Mouse (Mus musculus) thymus, postnatal 4 days (tissue): ENCODE results near the gene Slf2.
A peak's percentile ranks its signal among the peaks of the same experiment; 100 is the strongest.

Source experiments
- DNase-seq: peaks from one replicate; pipeline ENCODE4 v3.0.0; 2021

The Slf2 gene

DNA sequence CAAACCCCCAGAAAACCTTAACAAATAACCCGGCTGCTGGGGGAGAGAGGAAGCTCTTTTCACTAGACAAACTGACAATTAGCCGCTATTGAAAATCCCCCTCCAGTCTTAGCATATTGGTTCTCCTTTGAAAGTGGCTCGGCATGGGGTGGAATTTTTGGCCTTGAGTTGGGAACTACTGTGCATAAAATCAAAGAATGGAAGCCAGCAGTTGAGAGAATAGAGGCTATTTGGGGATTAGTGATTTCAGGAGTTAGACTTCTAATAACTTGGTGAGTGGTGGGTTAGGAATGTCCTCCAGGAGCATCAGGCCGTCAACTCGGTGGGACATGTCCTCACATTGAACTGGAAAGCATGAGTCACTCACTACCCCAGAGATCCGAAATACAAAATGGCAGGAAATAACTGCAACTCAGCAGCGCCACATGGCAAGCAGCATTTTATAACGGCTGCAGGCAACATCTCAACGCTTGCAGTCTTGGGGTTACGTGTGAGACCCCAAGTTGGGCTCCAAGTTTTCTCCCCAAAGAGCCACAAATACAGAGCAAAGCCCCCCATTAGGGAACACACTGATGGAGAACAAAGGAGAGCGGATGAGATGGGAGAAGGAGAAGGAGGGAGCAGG lies 22.0 kb upstream of the Slf2 start:
- DNase-seq, result no peak

DNA sequence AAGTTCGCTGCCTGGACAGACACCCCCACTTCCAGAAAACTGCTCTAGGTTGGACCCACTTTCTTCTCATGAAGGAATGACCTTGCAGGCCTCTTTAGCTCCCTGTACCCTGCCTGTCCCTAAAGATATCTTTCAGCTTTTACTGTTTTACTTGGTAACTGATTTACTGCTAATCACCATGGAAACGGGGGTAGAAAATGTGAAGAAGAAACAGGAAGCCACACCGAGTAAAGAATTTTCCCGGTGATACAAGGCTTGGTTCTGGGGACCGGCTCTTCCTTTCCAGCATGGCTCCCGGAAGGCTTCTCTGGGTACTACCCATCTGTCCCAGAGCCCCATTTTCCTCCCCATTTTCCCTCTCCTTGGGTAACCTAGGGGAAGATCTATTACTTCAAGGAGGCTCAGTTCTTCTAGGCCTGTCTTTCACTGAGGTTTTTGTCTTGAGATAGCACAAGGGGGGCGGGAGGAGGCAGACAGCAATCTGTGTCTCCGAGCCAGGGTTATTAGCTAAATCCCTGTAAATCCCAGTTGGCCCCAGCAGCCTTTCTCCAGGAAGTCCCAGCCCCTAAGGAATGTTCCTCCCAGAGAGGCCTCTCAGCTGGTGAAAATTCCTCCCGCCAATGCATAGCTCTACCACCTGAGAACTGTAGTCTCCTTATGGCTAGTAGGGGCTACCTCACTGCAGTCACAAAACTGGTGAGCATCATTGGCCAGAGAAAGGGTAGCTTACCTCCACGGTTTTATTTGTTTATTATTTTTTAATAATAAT lies 16.3 kb upstream of the Slf2 start:
- DNase-seq, result no peak

DNA sequence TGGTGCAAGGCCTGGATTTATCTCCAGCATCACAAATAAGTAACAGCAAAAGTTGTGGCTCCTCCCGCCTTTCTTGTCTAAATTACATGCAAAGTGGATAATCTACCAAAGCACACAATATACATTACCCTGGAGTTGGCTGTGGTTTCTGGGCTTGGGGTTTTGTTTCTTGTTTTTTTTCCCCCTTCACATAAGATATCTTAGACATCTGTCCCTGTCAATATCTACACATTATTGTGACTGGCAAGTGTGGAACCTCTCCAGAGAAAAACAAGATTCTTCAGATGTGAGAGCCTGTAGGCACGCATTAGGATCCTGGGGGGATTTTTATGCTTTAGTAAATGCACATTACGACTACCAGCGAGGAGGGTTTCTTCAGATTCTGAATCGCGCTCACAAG lies 12.8 kb upstream of the Slf2 start:
- no peak for DNase-seq

DNA sequence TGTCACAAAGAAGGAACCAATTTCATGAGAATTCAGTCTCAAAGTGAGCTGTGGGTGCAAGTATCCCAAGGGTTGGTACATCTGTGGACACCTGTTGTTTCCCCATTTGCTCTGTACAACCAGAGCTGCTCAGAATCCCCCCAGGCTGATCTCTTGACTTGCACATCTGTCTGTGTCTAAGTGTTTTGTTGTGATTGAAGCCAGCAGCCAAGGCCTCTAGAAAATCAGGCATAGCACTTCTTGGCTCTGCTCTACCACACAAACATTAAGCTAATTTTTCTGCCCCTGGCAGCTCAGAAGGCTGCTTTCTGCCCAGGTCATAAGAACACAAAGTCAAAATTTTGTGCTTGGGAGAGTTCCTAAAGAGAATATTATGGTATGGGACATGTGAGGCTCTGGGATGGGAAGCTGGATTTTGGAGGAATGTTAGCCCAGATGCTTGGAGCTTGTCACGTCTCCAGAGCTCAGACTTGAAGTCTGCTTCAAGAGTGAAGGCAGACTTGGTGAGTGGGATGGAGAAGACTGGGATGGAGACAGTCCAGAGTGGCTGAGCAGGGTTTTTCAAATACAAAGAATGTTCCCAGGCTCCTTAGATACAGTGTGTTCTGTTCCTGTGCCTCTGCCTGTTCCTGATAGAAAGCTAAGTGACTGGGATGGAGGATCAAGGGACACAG lies 9.3 kb upstream of the Slf2 start:
- DNase-seq, result no peak

DNA sequence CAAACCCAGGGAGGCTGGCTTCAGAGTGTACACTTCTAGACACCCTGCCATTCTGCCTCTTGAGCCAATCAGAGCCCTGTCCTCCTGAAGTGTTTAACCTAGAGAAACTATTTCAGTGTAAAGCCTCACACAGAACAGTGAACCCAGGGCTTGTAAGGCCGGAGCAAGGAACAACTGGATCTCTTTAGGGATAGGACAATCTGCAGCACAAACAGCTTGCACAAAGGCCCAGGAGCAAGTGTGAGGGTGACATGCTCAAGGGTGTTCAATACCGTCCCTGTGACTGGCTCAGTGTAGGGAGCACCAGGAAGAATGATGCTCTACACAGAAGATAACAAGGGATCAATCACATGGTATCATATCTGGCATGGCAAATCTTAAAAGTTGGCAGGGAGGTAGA lies 8.4 kb upstream of the Slf2 start:
- DNase-seq, result no peak

DNA sequence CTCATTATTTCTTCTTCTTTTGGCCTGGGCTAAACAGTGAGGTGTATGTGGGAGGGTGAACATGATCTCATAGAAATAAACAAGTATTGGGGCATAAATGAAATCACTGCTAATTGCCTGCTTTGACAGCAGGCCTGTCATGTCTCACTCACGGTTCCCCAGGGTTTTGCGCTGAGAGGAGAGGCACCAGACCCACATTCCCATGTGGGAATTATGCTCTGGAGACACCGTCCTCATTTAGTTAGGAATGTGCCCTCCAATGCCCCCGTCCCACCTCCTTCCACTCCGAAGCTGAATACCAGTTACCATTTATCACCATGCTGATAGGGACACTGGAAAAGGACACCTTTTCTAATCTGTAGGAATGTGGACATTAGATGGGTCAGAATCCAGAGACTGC lies 6.3 kb upstream of the Slf2 start:
- DNase-seq, result no peak

DNA sequence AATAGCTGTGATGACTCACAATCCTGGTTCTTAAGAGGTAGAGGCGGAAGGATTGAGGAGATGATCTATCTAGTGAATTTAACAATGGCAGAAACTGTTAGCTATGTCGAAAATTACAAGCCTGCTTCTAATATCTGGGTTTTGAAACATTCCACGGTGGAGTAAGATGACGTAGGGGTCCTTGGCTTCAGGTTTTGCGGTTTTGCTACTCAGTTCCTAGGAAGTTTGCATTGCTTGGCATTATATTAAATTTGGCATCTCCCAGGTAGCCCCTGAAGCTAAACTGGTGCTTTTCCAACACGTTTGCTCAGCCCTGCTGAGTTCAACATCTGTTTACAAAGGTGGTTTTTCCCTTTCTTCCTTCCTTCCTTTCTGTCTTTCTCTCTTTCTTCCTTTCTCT lies 4.2 kb upstream of the Slf2 start:
- DNase-seq, result no peak

DNA sequence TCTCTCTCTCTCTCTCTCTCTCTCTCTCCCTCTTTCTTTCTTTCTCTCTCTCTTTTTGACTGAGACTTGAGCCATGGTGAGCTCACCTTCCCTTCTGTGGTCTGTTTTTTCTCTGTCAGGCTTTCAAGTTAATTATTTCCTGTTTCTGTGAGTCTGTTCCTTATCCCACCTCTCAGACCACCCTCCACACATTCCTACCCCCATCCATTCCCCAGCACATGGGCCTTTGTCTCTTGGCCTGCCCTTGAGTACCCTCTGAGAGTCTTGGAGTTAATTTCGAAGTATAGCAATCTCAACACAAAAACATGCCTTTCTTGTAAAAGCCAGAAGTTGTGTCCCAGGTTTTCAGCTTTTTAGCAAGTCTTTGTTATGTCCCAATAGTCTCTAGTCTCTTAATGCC lies 3.7 kb upstream of the Slf2 start:
- DNase-seq, result no peak

DNA sequence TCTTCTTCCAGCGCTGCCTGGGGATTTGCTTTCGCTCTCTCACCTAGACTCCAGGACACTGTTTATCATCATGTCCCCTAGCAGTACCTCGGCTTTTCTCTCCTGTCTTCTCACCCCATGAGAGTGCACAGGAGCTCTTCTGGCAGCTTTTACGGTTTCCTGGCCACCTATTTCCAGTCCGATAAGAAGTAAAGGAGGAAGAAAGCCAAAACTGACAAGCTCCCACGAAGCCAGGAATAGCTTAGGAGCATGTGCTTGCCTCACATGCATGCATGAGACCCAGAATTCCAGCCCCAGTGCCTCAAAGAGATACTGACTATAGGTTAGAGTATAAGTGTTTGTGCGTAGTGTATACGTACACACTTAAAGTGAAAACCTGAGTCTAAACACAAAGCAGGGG lies 2.8 kb upstream of the Slf2 start:
- no peak for DNase-seq

DNA sequence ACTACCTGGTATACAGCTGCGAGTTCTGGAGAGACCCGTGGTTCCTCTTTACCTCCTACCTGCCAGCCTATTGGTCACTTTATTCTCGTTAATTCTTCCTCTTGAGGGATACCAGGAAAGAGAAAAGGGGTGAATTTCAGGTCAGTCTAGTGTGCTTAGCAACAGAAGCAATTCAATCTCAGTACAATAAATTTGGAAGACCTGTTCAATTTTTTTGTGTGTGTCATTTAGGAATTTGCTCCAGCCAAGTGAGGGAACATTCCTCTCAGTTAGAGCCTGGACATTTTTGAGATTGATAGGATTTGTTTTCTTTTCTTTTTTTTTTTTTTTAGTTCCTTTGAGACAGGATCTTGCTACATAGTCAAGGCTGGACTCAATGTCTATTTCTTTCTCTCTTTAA lies 1.7 kb upstream of the Slf2 start:
- DNase-seq, result no peak

DNA sequence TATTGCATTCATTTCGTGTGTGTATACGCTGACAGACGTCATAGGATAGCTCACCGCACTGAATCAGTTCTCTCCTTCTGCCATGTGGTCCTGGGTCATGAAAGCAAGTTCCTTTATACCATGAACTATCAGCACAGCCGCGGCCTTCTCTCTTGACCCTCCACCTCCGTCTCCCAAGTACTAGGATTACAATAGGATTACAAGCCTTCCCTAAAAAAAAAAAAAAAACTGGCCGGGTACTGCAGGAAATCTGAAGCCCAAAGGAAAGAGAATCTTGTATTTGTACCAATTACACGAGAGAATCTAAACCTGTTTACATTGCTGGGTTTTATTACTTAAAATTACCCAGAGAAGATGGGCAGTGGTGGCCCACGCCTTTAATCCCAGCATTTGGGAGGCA lies 1.3 kb upstream of the Slf2 start:
- DNase-seq, result no peak

DNA sequence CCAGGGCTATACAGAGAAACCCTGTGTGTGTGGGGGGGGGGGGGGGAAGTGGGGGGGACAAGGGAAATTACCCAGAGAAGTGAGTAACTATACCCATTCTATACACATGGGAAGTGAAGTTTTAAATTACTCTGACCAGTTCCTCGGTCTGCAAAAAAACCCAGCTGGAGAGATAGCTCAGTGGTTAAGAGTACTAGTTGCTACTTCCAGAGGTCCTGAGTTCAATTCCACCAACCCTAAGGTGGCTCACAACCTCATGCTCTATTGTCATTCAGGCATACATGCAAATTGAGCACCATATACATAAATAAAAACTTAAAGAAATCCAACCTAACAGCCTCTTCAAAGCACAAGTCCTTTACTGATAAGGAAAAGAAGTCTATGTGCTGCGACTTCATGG lies 829 bp upstream of the Slf2 start:
- no peak for DNase-seq

DNA sequence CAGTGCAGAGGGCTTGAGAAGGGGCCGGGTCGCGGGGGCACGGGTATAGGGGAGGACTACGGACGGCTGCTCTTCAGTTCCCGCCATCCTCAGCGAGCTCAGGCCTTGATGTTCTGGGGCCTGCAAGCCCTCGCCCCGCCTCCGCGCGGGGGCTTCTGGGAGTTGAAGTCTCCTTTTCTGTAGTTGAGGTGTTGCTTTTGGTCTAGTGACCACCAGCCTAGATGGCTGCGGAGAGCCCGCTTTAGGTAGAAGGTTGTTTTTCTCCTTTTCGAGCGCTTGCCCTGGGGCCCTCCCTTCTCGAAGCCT lies 456 bp downstream of the Slf2 start:
- peak; percentile 93 for DNase-seq

DNA sequence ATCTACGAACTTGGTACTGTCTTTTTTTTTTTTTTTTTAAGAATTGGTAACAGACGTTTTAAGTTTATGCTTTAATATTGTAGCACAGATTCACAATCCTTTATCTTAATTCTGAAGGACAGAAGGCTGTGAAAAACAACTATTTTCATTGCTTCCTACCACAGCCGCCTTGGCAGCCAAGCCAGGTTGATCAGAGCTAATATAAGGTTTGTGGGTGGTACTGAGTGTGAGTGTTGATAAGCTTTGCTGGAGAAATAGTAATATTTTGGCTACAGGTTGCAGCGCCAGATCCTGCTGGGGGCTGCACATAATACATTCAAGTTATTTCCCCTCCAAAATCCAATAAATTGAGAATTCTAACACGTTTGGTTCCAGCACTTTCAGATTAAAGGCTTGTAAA lies 1.1 kb downstream of the Slf2 start:
- no peak for DNase-seq

DNA sequence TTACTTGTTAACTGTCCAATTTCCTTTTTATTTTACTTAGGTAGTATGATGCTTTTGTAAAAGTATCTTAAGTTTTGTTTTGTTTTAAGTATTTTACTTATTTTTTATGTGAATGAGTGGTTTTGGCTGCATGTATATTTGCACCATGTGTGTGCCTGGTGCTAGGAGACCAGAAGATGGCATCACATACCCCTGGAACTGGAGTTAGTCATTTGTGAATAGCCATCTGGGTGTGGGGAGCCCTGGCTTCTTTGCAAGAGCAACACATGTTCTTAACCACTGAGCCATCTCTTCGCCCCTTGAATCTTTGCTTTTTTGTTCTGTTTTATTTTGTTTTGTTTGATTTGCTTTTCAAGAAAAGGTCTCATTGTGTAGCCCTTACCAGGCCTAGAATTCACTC lies 2.2 kb downstream of the Slf2 start:
- no peak for DNase-seq

DNA sequence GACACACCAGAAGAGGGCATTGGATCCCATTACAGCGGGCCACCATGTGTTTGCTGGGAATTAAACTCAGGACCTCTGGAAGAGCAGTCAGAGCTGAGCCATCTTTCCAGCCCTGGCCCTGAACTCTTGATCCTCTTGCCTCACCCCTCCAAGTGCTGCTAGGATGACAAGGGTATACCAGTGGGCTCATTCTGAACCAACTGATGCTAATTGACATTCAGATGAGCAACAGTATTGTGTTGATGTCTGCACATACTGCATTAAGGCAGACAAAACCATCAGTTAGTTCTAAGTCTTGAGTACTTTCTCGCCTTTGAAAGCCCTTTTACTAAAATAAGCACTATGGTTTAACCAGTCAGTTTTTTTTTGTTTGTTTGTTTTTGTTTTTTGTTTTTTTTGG lies 28.7 kb downstream of the Slf2 start:
- no peak for DNase-seq

DNA sequence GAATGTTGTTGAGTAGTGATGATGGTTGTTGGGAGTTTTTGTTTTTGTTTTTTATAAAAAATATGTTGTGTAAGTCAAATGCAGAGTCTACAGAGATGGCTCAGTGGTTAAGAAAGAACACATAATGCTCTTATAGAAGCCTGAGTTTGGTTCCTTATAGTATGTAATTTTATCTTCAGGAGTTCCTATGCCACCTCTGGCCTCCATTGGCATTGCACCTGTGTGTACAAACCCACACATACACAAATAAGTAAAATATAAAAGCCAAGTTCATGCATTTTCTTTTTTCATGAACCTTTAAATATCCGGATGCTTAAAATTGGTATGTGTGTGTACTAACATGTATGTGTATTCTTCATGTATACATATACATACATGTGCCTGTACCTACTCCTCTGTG lies 35.0 kb downstream of the Slf2 start:
- DNase-seq, result no peak

DNA sequence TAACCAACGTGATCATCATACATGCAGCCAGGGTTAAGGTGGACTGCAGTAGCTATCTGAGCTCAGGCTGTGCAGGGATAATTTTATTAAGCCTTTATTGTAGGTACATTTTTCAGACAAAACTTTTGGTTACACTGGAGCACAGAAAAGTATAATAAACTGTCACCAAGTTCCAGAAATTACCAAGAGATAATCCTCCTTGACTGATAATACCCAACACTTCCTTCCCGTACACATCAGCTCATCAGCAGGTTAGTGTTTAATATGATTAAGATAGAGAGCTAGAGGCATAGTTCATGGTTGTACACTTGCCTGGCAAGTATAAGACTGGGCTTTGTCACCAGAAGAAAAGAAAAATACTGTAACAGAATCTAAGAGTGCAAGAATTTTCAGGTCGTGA lies 37.4 kb downstream of the Slf2 start:
- DNase-seq, result no peak

DNA sequence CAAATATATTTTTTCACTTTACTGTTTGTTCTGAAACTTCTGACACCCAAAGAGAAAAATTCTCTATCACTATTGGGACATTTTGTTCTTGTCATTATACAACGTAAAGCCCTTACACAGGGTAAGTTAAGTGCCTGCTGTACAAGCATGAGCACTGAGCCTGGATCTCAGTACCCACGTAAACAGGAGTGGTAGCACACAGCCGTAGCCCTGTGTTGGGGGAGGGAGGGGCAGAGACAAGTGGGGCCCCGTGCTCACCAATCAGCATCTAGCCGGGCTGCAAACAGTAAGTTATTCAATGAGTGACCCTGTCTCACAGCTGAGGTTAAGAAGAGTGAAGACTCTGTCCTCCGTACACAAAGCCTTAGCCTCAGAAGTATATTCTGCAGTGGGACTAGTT lies 45.7 kb downstream of the Slf2 start:
- DNase-seq, result no peak

DNA sequence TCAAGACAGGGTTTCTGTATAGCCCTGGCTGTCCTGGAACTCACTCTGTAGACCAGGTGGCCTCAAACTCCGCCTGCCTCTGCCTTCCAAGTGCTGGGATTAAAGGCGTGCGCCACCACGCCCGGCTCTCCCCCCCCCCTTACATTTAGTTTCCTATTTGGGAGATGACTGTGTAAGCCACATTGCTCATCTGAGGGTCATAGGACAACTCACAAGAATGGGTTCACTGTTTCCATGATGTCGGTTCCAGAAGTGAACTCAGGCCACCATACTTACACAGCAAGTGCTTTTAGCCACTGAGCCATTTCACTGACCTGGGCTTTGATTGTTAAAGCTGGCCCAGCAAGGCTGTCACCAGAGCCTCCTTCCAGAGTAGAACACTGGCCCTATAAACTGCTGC lies 46.2 kb downstream of the Slf2 start:
- DNase-seq, result no peak

DNA sequence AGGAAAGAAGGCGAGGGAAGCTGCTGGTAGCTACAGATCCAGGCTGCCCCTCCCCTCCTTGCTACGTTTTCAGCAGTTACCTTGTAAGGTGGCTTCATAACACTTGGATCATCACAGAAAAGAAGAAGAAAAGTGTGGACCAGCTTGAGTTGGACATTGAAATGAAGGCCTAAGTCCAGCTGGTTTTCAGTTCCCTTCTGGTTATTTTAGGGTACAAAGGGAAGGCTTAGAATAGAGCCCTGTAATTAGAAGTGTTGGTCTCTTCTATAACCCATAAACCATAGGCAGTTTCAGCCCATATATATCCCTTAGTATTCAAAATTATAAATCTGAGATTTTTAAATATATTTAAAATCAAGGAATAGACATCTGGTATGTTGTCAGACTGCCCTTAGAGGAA lies 49.8 kb downstream of the Slf2 start:
- DNase-seq, result no peak

DNA sequence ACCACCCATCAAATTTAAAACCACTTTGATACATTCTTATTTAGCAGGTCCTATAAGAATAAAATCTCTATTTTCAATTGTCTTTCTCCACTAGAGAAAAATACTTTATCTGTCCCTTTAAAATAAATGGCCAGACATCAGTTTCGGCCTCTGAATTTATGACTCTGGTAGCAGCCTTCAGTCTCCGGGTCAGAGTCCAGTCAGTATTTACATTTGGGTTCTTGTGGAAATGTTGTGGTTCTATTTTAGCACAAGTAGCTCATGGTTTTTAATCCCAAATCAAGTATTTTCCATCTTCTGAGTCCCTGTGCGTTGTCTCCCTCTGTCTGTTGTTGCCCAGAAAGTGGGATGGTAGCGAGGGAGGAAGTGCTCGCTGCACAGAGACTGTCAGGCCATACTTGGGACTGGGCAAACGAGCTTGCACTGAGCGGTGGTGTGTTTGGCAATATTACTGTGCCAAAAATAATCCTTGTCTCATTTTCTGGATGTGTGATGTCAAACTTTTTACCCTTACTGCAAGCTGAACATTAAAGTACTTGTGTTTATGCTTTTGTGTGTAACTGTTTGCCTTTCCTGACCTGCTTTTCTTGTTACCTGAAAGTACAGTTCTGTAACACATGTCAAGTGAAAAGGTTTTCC lies 51.6 kb downstream of the Slf2 start:
- no peak for DNase-seq

DNA sequence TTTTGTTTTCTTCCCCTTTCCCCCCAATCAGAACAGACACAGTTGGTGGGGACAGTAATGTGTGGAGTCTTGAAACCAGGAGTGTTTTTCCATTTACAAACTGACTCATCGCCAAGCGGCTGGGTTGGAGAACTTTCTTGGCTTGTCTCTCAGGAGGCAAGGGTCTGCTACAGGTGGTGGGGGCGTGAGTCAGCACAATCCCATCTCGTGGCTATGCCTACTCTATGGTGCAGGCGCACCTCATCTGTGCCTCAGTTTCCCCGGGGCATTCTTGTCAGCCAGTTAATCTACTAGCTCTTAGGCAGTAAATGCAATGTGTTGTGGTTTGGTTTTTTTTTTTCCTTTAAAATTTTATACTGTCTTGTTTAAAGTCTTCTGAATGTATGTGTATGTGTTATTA lies 52.4 kb downstream of the Slf2 start:
- DNase-seq, result no peak

DNA sequence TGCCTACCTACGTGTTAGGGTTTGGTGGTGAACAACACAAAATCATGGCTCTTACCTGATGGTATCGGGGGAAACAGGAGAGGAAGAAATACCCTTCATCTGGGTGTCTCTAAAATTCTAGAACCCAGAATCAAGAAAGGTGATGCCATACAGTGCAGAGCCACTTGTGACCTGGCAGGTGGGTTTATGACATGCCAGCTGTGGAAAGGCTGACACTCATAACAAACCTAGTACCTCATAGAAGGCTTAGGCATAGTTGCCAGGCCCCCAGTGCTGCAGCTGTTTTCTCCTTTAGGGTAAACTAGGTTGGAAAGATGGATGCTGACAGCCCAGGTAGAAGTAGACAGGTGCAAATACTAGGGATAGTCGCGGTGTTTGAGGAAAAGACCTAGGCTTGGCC lies 53.5 kb downstream of the Slf2 start:
- no peak for DNase-seq
